16 mouse cellular contexts compared by ENCODE assay signal in the genomic region with DNA sequence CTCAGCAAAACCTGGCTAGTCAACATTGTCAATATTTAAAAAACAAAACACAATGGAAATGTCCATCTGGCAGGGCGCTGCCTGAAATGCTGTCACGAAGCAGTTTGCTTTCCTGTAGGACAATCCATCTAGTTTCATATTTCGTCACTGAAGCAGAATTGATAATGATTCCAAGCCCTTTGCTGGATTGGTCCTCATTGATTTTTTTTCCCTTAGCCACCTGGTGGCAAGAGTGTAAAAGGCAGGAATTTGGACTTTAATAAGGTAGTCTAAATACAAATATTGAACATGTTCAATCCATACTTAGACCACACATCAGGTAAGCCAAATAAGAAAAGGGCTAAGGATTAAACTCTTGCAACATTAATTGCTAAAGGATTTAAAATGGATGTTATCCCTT. TPM values are rescaled to one million over a fixed set of nuclear protein-coding genes. Genes with fewer than 3 reads are reported as not detected.
DNase-seq lines count a peak whose midpoint lies in the region; ATAC-seq and TF ChIP-seq lines count a peak whose summit lies in the region.
"Had no signal": no experiment of that assay in that cellular context is flagged by ENCODE, and none has a peak within 500 bp of the region (broad histone marks: within the 10 kb centered on the region; RNA-seq: fewer than 3 reads in every experiment).

No protein-coding gene starts in this region.

- H3K4me3 ChIP-seq in kidney, adult 2 months (ENCODE audit: insufficient read depth, low read depth, low read length), result no peak overlapping the region
- no peak overlapping the region for H3K4me3 ChIP-seq in kidney, embryonic 14.5 days (ENCODE audit: low read length)
- H3K4me3 ChIP-seq in lung, embryonic 14.5 days (ENCODE audit: low read depth, low read length), result no peak overlapping the region
- H3K4me3 ChIP-seq in limb, embryonic 10.5 days, result no peak overlapping the region
- no peak overlapping the region for H3K4me3 ChIP-seq in gastrocnemius, adult 2 months
- H3K4me3 ChIP-seq: embryonic facial prominence, embryonic 13.5 days; heart, embryonic 12.5 days; limb, embryonic 12.5 days; midbrain, embryonic 12.5 days had no signal

- H3K9me3 ChIP-seq in kidney, embryonic 14.5 days (ENCODE audit: control insufficient read depth, low read length), result no peaks in the 10 kb centered on the region
- H3K9me3 ChIP-seq in lung, embryonic 14.5 days (ENCODE audit: low read depth, low read length), result no peaks in the 10 kb centered on the region
- no peaks in the 10 kb centered on the region for H3K9me3 ChIP-seq in limb, embryonic 10.5 days (replicated peaks)
- H3K9me3 ChIP-seq: embryonic facial prominence, embryonic 13.5 days; heart, embryonic 12.5 days; limb, embryonic 12.5 days; midbrain, embryonic 12.5 days had no signal

- no peak for DNase-seq in frontal cortex, postnatal 25 days (ENCODE audit: low spot score in 2 of 2)
- no peak for DNase-seq in kidney, adult 2 months
- no peak for DNase-seq in lung, embryonic 14.5 days
- DNase-seq in lung, postnatal 25 days (ENCODE audit: low spot score), result no peak
- DNase-seq in limb, embryonic 10.5 days (ENCODE audit: low spot score), result peak; percentile 20
- DNase-seq in gastrocnemius, adult 2 months, result no peak
- DNase-seq: adrenal gland, postnatal 25 days; right cerebral cortex, adult 18-20 months; thymus, adult 18-20 months had no signal

- 0 out of 2 replicates have a peak, but pooled peaks have one; percentile 2 for ATAC-seq in frontal cortex, adult (ENCODE audit: low TSS enrichment)
- ATAC-seq in kidney, embryonic 14.5 days (ENCODE audit: low FRiP score, low TSS enrichment), result no peak
- ATAC-seq in lung, embryonic 14.5 days (ENCODE audit: insufficient read depth), result no peak

- H3K4me1 ChIP-seq in kidney, adult 2 months (ENCODE audit: control insufficient read depth, insufficient read depth, low read length), result peaks cover 42% of the 10 kb centered on the region
- no peaks in the 10 kb centered on the region; the same call in 1 of the 2 replicates for H3K4me1 ChIP-seq in kidney, embryonic 14.5 days (ENCODE audit: control insufficient read depth, insufficient read depth, low read length)
- H3K4me1 ChIP-seq in lung, embryonic 14.5 days (ENCODE audit: insufficient read depth), result peaks cover 9% of the 10 kb centered on the region
- H3K4me1 ChIP-seq in limb, embryonic 10.5 days, result no peaks in the 10 kb centered on the region
- H3K4me1 ChIP-seq: midbrain, embryonic 12.5 days had no signal

- no peak overlapping the region for H3K9ac ChIP-seq in kidney, embryonic 14.5 days (ENCODE audit: low read depth, low read length)
- no peak overlapping the region for H3K9ac ChIP-seq in lung, embryonic 14.5 days
- H3K9ac ChIP-seq: embryonic facial prominence, embryonic 13.5 days; heart, embryonic 12.5 days; limb, embryonic 12.5 days; midbrain, embryonic 12.5 days had no signal

- TF ChIP-seq CTCF in kidney, adult 2 months (conservative IDR thresholded peaks at IDR 0.05; ENCODE audit: insufficient read depth, insufficient read length, low read depth, low read length), result no peak
- peak; percentile 28; the same call in 1 of the 2 replicates for TF ChIP-seq CTCF in lung, embryonic 14.5 days (IDR thresholded peaks at IDR 0.05; ENCODE audit: low read depth)
- no peak; the same call in 1 of the 2 replicates for TF ChIP-seq CTCF in gastrocnemius, adult 2 months (IDR thresholded peaks at IDR 0.05)

- H3K27me3 ChIP-seq in kidney, adult 2 months (replicated peaks; ENCODE audit: control insufficient read depth, insufficient read depth, low read length), result no peaks in the 10 kb centered on the region
- no peaks in the 10 kb centered on the region for H3K27me3 ChIP-seq in kidney, embryonic 14.5 days (ENCODE audit: control insufficient read depth, insufficient read depth, low read length)
- no peaks in the 10 kb centered on the region for H3K27me3 ChIP-seq in lung, embryonic 14.5 days (ENCODE audit: insufficient read depth, low read length)
- no peaks in the 10 kb centered on the region for H3K27me3 ChIP-seq in limb, embryonic 10.5 days (ENCODE audit: low read depth, poor library complexity, severe bottlenecking)
- H3K27me3 ChIP-seq: embryonic facial prominence, embryonic 13.5 days; heart, embryonic 12.5 days; limb, embryonic 12.5 days; midbrain, embryonic 12.5 days had no signal

- no peaks in the 10 kb centered on the region; the same call in none of the 2 replicates for H3K36me3 ChIP-seq in kidney, adult 2 months (ENCODE audit: control insufficient read depth, insufficient read depth, low read length)
- no peaks in the 10 kb centered on the region for H3K36me3 ChIP-seq in kidney, embryonic 14.5 days (ENCODE audit: control insufficient read depth, insufficient read depth, low read length)
- no peaks in the 10 kb centered on the region for H3K36me3 ChIP-seq in lung, embryonic 14.5 days (ENCODE audit: insufficient read depth)
- H3K36me3 ChIP-seq in limb, embryonic 10.5 days, result 0 out of 2 replicates have a peak, but pooled peaks cover 3% of the 10 kb centered on the region
- H3K36me3 ChIP-seq: limb, embryonic 12.5 days; midbrain, embryonic 12.5 days had no signal

- intact Hi-C loops in gastrocnemius, adult 2 months (cut with DNase I), result no loop called here

- TF ChIP-seq POLR2A in kidney, adult 2 months (IDR thresholded peaks at IDR 0.05; ENCODE audit: low read depth, low read length), result no peak

- 72% methylated on average over 3 of the region's 3 CpGs for WGBS in kidney, adult 2 months
- 87% methylated on average over 3 of the region's 3 CpGs for WGBS in kidney, embryonic 14.5 days
- WGBS in lung, embryonic 14.5 days, result 65% methylated on average over 3 of the region's 3 CpGs
- 80% methylated on average over 3 of the region's 3 CpGs for WGBS in limb, embryonic 10.5 days

- peak overlapping the region; percentile 4 for H3K27ac ChIP-seq in kidney, adult 2 months (ENCODE audit: insufficient read depth, low read depth, low read length)
- no peak overlapping the region; the same call in 1 of the 2 replicates for H3K27ac ChIP-seq in kidney, embryonic 14.5 days (ENCODE audit: low read depth, low read length)
- H3K27ac ChIP-seq in lung, embryonic 14.5 days (ENCODE audit: low read depth), result no peak overlapping the region
- H3K27ac ChIP-seq in limb, embryonic 10.5 days, result no peak overlapping the region
- no peak overlapping the region for H3K27ac ChIP-seq in gastrocnemius, adult 2 months
- H3K27ac ChIP-seq: embryonic facial prominence, embryonic 13.5 days; limb, embryonic 12.5 days; macrophage; midbrain, embryonic 12.5 days had no signal

- H3K4me2 ChIP-seq in kidney, embryonic 14.5 days (replicated peaks; ENCODE audit: low read depth, low read length), result no peak overlapping the region
- H3K4me2 ChIP-seq in lung, embryonic 14.5 days, result no peak overlapping the region
- H3K4me2 ChIP-seq: embryonic facial prominence, embryonic 13.5 days; heart, embryonic 12.5 days; limb, embryonic 12.5 days; midbrain, embryonic 12.5 days had no signal

RNA-seq across cellular contexts. Expression of gene Ggact, which starts 12.4 kb away (rescaled TPM):
- polyA plus RNA-seq in kidney, adult 2 months (2012; rRNA removed), result 251 and 255 TPM in 2 replicates
- polyA plus RNA-seq in kidney, embryonic 14.5 days (2014; fragmentation: Nextera tagmentation; extraction: Ambion mirVana), result 14.2 and 16.4 TPM in 2 replicates
- polyA plus RNA-seq in lung, embryonic 14.5 days (2014; fragmentation: Nextera tagmentation; extraction: Ambion mirVana), result 15.5 and 16.1 TPM in 2 replicates
- polyA plus RNA-seq in limb, embryonic 10.5 days (2016; fragmentation: Nextera tagmentation; extraction: Ambion mirVana), result 8.0 and 8.8 TPM in 2 replicates
- total RNA-seq in gastrocnemius, adult 2 months (2021), result 10 to 100 TPM; 13.8 to 20.4 TPM

Comparison
In these comparisons a context has a peak if more than half of its experiments do, and no peak if none do; other contexts are left out.
1. RNA of gene Ggact, which starts 12.4 kb away (polyA plus RNA-seq): 251 to 255 TPM in kidney, adult 2 months; 15.5 to 16.1 TPM in lung, embryonic 14.5 days, 14.2 to 16.4 TPM in kidney, embryonic 14.5 days and 8.0 to 8.8 TPM in limb, embryonic 10.5 days; every median in the first group is over 10 times any median in the second.